Mouse (Mus musculus) lung, postnatal 10 days (tissue): ENCODE measurements around the gene Cdip1.

Experiments used
- DNase-seq: peaks from one replicate; pipeline ENCODE4 v3.0.0; 2021

Cdip1 gene

DNA sequence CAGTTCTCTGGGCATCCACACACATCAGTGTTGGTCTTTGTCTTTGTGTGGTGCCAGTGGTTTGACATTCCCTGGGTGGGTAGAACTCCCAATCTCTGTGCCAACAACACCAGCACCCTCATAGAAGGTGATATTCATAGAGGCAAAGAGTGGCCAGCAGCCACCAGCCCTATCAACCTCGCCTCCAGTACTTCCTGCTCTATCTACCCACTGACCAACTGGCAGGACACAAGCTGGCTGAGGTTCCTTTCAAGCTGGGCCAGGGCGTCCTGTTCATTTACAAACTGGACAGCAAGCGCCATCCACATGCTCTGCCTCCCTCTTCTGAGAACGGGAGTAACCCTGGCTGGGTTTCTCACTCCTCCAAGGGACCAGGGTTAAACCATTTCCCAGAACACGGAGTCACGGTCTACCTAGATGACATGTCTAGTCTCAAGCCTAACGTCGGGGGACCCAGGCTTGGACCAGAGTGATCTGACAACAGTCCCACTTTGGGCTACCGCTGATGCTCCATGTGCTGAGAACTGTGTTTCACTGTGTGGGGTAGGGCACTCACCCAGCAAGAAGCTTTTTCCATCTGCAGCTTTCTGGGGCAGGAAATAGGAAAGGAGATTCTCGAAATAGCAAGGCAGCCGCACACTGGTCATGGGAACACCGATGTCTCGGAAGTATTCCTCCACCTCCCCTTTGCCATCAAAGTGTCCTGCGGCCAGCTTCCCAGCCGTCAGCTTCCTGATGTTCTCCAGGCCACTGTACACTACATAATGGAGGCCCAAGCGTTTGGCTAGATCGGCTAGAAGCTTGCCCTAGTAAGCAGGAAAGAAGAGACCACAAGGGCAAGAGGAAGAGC, 76.0 kb downstream of the Cdip1 start:
- DNase-seq = no peak

DNA sequence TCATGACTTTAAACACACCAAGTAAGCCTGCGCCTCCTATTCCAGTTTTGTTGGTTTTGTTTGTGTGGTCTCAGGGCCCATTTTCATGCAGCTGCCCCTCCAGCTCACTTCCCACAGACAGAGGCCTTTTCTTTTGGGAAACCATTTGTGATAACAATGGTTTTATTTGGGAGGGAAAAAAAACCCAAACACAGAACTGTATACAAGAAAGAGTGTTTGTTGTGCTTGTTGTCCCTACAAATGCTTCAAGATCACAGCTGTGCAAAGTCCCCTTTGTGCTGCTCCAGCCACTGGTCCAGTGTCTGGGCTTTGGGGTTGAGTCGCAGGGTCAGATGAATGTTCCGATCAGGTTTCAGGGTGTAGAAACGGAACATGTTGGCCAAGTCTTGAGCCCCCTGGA, 78.9 kb downstream of the Cdip1 start:
- no peak for DNase-seq

DNA sequence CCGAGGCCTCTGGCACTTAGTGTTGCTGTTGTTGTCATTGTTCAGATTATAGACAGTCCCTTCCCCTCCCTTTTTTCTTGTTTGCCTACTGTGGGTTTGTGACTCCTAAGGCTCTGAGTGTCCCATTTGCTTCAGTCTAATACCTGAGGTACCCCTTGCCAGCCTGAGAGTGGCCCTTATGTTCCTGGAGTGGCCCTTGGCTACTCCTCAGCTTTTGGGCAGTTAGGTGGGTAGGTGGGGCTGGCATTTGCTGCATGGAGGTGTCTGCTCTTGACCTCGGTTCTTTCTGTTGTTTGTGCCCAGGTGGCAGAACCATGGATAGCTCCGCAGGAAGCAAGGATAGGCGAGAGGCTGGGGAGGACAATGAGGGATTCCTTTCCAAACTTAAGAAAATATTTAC, 84.6 kb downstream of the Cdip1 start:
- DNase-seq = peak; percentile 51

DNA sequence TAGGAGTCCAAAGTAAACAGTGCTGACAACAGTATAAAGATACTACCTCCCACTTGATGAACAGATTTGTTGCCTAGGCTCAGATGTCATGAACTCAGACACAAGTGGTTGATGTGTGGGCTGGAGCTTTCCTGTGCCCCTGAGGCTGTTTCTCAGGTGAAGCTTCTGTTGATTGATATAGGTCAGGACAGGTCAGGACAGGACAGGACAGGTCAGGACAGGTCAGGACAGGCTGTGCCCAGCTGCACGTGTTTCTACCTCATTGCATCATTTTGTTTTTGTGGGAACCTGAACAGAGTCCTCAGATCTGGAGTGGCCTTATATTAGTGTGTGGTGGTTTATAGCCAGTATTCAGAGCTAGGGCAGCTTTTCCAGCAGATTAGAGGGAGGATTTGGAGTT, 87.4 kb downstream of the Cdip1 start:
- no peak for DNase-seq

DNA sequence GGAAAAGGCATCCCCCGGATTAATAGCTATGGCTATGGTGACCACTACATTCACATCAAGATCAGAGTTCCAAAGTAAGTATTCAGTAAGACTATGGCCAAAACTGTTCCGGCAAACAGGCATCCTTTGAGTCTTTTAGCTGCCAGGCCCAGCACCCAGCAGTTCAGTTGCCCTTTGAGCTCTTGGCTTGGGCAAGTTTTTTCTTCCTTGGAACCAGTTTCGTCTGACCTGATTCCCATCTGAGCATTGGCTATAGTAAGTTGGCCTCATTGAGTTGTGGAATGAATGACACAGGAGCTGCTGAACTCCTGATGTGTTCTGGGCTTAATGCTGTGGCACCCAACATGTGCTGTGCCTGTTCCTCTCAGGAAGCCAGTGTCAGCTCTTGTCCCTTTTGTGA, 88.9 kb downstream of the Cdip1 start:
- no peak for DNase-seq
